Mouse (Mus musculus) testis, adult 2 months (tissue): Measurements from ENCODE around the gene Dnase1l3. TPM values are rescaled to one million over a fixed set of nuclear protein-coding genes. Genes with fewer than 3 reads are reported as not detected.
A peak's percentile ranks its signal among the peaks of the same experiment; 100 is the strongest.

ENCODE experiments used
- H3K27ac ChIP-seq: fragments of 200-500 bp; 2 replicates; pipeline ENCODE4 v1.5.1; 2012; ENCODE audit warnings: low read depth, low read length; ENCODE audit not compliant: control insufficient read depth, insufficient read depth
- H3K27me3 ChIP-seq: fragments of 200-500 bp; 2 replicates; pipeline ENCODE4 v1.6.1; 2012; ENCODE audit warnings: mild to moderate bottlenecking, low read length, moderate library complexity; ENCODE audit not compliant: control insufficient read depth, insufficient read depth
- H3K36me3 ChIP-seq: fragments of 200-500 bp; 2 replicates; pipeline ENCODE4 v1.6.1; 2012; ENCODE audit warnings: mild to moderate bottlenecking, low read length; ENCODE audit not compliant: control insufficient read depth, insufficient read depth
- H3K4me1 ChIP-seq: fragments of 200-500 bp; 2 replicates; pipeline ENCODE4 v1.6.1; 2012; ENCODE audit warnings: low read length; ENCODE audit not compliant: control insufficient read depth, insufficient read depth
- H3K4me3 ChIP-seq: fragments of 200-500 bp; 2 replicates; pipeline ENCODE4 v1.5.1; 2012; ENCODE audit warnings: low read depth, mild to moderate bottlenecking, low read length, moderate library complexity, mixed read lengths; ENCODE audit not compliant: control insufficient read depth
- CTCF ChIP-seq: fragments of 200-500 bp; IDR thresholded peaks from 2 replicates; pipeline ENCODE4 v1.5.1; 2012; ENCODE audit warnings: low read depth, mild to moderate bottlenecking, inconsistent platforms, low read length, moderate library complexity; ENCODE audit not compliant: control insufficient read depth, insufficient read depth, insufficient replicate concordance
- POLR2A ChIP-seq: fragments of 200-500 bp; IDR thresholded peaks from 2 replicates; pipeline ENCODE4 v1.6.1; 2012; ENCODE audit warnings: low read depth, mild to moderate bottlenecking, inconsistent platforms, low read length, moderate library complexity; ENCODE audit not compliant: control insufficient read depth
- polyA plus RNA-seq: library from polyadenylated mRNA; depleted of rRNA; stranded (reverse); fragments of >200 nt; gene quantifications from 2 replicates; pipeline ENCODE4 v1.2.3, GENCODE M21; 2012

The Dnase1l3 gene
- polyA plus RNA-seq, 1 experiment = 1.1 TPM

DNA sequence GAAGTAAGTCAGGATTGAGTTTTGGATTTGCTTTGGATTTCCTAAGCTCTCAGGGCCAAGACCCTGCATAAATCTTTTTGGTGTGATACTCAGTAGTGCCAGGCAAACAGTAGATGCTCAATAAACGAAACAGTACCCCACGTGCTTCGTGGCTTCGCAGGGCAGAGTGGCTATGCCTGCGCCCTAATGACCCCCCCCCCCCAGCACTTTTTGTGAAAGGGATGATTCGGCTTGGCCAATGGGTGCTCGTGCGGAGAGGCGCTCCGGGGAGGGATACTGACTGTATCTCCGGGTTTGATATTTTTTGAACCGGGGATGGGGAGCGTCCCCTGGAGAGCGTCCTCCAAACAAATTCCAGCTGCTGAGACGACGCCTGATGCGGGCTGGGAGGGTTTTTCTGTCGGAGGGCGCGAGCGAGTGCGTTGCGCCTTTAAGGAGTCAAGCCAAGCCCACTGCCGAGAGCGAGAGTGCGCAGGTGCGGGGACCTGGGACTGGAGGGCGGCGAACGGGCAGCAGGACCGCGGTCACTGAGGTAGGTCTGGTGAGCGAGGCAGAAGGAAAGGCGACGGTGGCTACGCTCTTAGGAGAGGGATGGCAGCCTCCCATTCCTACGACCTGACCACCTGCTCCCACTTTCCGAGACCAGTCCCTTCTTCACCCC, 8.2 kb upstream of the Dnase1l3 start, which contains the start of gene Abhd6:
Gene Abhd6 (plus strand): TSS at position 471 of the 661 bp plus-strand sequence.
- Histone ChIP-seq H3K27ac (peak within 1 kb of the TSS; percentile 55), H3K27me3 (no peaks in the 10 kb centered on the region), H3K36me3 (no peaks in the 10 kb centered on the region), H3K4me3 (peak within 1 kb of the TSS; percentile 88), H3K4me1 (peaks cover 14% of the 10 kb centered on the region)
- TF ChIP-seq CTCF = no peak
- peak; percentile 66; the same call in 1 of the 2 replicates for TF ChIP-seq POLR2A

DNA sequence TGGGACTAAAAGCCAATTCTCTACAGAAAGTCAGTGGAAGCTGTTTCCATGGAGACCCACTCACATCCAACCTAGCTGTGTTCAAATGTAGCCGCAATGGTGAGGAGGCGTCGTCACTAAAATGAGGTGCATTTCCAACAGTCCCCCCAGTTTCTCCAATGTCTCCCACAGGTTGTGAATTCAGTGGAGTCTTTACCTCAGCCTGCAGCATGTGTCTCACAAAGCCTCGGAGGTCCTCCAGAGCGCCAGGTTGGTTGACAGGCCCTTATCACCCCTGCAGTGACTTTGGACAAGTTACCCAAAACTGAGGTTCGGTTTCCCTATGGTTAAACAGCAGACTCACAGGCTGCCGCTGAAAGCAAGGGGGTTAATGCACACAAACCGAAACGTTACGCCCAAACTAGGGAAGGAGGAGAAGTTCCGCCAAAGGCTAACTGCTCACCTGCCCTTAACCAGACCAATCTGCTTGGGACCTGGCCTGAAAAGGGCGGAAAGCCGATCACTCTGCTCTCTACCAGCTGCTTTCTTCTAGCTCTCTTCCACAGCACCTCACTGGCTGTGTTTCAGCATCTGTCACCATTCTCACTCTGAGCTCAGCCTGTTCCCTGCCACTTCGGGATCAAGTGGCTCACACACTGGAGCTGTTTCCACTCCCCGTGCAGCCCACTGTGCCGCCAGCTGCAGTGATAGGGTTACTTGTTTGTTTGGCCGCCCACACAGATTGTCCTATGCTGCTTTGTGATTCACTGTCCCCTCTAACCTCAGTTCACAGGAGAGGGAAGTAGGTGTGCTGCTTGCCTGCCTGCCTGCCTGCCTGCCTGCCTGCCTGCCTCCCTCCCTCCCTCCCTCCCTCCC, 6.7 kb upstream of the Dnase1l3 start:
- Histone ChIP-seq H3K4me3 (peak overlapping the region; percentile 44), H3K4me1 (peaks cover 10% of the 10 kb centered on the region), H3K27me3 (no peaks in the 10 kb centered on the region), H3K36me3 (no peaks in the 10 kb centered on the region), H3K27ac (no peak overlapping the region)
- TF ChIP-seq CTCF (no peak), POLR2A (no peak)

DNA sequence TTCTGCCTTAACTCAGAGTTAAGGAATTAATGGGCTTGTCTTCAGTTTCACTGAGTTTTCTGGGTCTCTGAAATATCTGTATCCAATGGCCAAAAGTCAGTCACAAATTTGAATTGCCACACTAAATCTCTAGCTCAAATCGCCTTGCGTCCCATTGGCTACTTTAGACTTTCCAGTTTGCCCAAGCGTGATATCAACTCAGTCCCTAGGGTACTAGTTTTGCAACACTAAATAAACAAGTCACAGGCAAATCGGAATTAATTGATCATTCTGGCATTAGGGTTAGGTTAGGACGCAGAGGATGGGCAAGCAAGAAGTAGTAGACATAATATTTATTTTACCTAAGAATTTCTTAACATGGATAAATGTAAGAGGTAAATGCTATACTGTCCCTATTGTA, 5.9 kb upstream of the Dnase1l3 start:
- Histone ChIP-seq H3K4me3 (no peak overlapping the region), H3K36me3 (no peaks in the 10 kb centered on the region), H3K4me1 (peaks cover 10% of the 10 kb centered on the region), H3K27ac (no peak overlapping the region), H3K27me3 (no peaks in the 10 kb centered on the region)
- no peak for TF ChIP-seq CTCF
- TF ChIP-seq POLR2A = no peak

DNA sequence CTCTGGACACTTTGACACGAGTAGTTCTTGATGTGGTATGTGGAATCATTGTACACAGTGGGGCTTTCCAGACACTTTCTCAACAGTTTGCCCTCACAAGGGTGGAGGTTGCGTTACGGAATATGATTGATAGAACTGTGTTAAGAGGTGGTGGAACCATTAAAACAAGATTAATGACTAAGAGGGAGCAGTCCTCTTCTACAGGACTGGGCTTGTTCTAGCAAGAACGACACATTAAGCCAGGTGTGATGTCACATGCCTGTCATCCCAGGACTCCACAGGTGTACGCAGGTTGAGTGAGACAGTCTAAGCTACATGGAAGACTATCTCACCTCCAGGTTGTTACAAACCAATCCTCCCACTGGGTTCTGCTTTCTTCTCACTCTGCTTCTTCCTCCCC, 5.1 kb upstream of the Dnase1l3 start:
- Histone ChIP-seq H3K27me3 (no peaks in the 10 kb centered on the region), H3K27ac (no peak overlapping the region)
- TF ChIP-seq CTCF (no peak), POLR2A (no peak)

DNA sequence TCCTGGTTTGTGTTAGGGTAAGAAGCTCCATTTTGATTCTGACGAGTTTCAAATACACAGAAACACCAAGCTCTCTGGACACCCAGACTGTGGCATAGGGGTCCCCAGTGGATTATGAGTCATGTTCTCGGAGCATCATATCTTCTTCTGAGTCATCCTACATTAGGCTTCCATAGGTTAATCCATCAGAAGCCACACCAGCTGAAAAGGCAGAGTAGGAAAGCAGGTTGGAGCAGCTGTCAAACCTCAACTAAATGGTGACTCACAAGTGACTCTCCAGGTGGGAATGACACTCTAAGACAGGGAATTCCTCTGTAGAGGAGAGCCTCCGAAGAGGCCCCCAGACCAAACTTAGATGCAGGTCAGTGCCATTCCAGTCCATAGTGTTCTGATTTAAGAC, 4.7 kb upstream of the Dnase1l3 start:
- no peak for TF ChIP-seq POLR2A
- no peak for TF ChIP-seq CTCF
- Histone ChIP-seq H3K27me3 (no peaks in the 10 kb centered on the region), H3K4me1 (peaks cover 10% of the 10 kb centered on the region), H3K27ac (no peak overlapping the region), H3K36me3 (no peaks in the 10 kb centered on the region), H3K4me3 (no peak overlapping the region)

More for the DNA sequence above, 5.1 kb upstream of the Dnase1l3 start:
- Histone ChIP-seq H3K36me3 (no peaks in the 10 kb centered on the region), H3K4me1 (peaks cover 10% of the 10 kb centered on the region), H3K4me3 (no peak overlapping the region)

DNA sequence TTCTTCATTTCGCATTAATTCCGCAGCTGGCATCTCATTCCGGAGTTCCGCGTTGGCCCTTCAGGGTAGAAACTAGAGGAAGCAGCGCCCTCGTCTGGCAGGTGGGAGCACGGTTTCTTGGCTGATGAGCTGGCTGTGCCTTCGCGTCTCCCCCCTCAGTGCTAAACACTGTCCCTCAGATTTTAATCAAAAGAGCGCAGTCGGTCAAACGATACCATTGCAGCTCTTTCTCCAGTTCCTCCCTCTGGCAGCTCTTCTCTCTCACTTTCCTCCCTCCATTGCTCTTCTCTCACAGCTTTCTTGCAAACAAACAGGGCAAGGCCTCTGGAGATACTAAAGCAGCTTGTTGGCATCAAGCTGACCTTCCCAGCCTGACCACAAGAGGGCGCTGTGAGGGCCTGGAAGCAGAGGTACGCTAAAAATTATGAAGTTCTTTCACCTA, 2.9 kb upstream of the Dnase1l3 start:
- no peaks in the 10 kb centered on the region; the same call in 1 of the 2 replicates for H3K4me1 ChIP-seq
- peak overlapping the region; percentile 53 for H3K4me3 ChIP-seq
- TF ChIP-seq POLR2A (no peak), CTCF (peak; percentile 96)
- no peaks in the 10 kb centered on the region for H3K36me3 ChIP-seq
- no peaks in the 10 kb centered on the region for H3K27me3 ChIP-seq
- H3K27ac ChIP-seq = no peak overlapping the region

DNA sequence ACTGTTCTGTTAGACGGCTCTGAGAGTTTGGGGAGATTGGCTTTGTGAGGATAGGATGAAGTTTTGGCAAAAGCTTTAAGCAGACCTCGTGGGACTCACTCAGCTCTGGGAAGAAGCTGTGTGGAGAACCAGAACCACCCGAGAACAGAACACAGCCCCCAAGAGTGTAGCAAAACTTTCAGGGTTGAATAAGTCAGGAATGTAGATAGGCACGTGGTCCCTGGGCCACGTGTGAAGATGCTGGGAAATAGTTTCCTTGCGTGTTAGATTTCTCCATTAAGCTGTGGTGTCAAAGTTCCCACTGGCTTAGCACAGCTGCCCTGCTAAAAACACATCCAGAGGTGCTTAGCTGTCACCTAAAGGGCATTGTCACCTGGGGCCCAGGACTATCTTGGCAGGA, 2.2 kb downstream of the Dnase1l3 start:
- TF ChIP-seq CTCF = no peak
- no peak for TF ChIP-seq POLR2A
- no peaks in the 10 kb centered on the region for H3K36me3 ChIP-seq
- no peak overlapping the region for H3K27ac ChIP-seq
- no peak overlapping the region for H3K4me3 ChIP-seq
- H3K27me3 ChIP-seq = no peaks in the 10 kb centered on the region
- no peaks in the 10 kb centered on the region for H3K4me1 ChIP-seq
